11 mouse cellular contexts compared by ENCODE assay signal in the genomic region with DNA sequence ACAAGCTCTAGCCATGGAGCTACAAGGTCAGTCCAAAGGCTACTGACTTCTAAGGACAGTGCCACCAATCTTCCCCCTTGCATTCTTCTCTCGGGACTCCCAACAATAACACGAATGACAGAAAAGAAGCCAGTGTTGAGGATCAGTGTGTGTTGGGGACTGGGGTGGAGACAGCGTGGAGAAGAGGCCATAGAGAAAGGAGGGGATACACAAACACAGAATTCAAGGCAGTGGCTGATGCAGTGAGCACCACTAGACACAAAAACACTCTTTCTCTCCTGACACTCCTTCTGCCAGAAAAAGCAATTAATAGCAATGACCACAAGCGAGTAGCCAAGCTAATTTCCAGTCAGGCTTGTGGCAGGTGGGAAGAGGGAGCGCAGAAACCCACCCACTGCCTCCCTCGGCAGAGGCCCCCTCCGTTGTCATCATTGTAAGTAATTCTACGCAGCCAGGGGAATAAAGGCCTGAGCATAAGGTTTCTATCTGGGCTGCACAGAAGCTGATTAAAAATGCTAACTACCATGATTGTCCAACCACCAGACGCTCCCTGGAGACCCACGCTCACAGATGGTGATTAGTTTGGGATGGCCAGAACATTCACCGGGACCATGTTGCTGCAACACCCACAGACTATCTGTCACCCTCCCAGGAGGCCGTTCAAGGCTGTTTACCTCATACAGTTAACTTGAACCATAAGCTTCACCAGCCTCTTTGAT.
DNase-seq lines count a peak whose midpoint lies in the region; ATAC-seq lines count a peak whose summit lies in the region.
"Had no signal": no experiment of that assay in that cellular context is flagged by ENCODE, and none has a peak within 500 bp of the region (broad histone marks: within the 10 kb centered on the region; RNA-seq: fewer than 3 reads in every experiment).

No protein-coding gene starts in this region.

- H3K27ac ChIP-seq in neural tube, embryonic 15.5 days (replicated peaks): peak overlapping the region; percentile 58; the same call in 1 of the 2 replicates
- H3K27ac ChIP-seq: kidney, postnatal 0 days had no signal

- 11% methylated on average over 12 of the region's 12 CpGs for WGBS in neural tube, embryonic 15.5 days

- H3K36me3 ChIP-seq in neural tube, embryonic 15.5 days: peaks cover 4% of the 10 kb centered on the region; the same call in 1 of the 2 replicates

- peak; percentile 39 to 41 for DNase-seq in cerebellum, postnatal 14 days
- DNase-seq in cerebellum, adult 8-10 months: no peak
- peak; percentile 12 to 23 for DNase-seq in frontal cortex, postnatal 10 days (ENCODE audit: low spot score in 2 of 2)
- peak; percentile 42 to 45 for DNase-seq in layer of hippocampus, postnatal 25 days (ENCODE audit: extremely low spot score in 1 of 2, low spot score in 1 of 2)
- DNase-seq in thymus, postnatal 36 days: no peak
- DNase-seq in gastrocnemius, postnatal 25 days: no peak
- DNase-seq in spleen, adult 12 weeks (ENCODE audit: low spot score): no peak
- DNase-seq: liver, postnatal 0 days; thymus, postnatal 25 days had no signal

- H3K4me1 ChIP-seq in neural tube, embryonic 15.5 days: peaks cover 23% of the 10 kb centered on the region

- no peak overlapping the region for H3K4me3 ChIP-seq in neural tube, embryonic 15.5 days (replicated peaks)

- no peak overlapping the region for H3K4me2 ChIP-seq in neural tube, embryonic 15.5 days

- peak; percentile 31; the same call in 1 of the 2 replicates for ATAC-seq in neural tube, embryonic 15.5 days (ENCODE audit: low FRiP score)
- ATAC-seq: liver, postnatal 0 days had no signal

- H3K27me3 ChIP-seq in neural tube, embryonic 15.5 days (replicated peaks): no peaks in the 10 kb centered on the region

- peaks cover 3% of the 10 kb centered on the region; the same call in 1 of the 2 replicates for H3K9me3 ChIP-seq in neural tube, embryonic 15.5 days (replicated peaks)

- no peak overlapping the region for H3K9ac ChIP-seq in neural tube, embryonic 15.5 days (replicated peaks)
- H3K9ac ChIP-seq: liver, postnatal 0 days had no signal

Comparison
In these comparisons a context has a peak if more than half of its experiments do, and no peak if none do; other contexts are left out.
1. DNase-seq: peak in cerebellum, postnatal 14 days (2 of 2), frontal cortex, postnatal 10 days (2 of 2) and layer of hippocampus, postnatal 25 days (2 of 2); none in cerebellum, adult 8-10 months (single experiment), thymus, postnatal 36 days (0 of 2), gastrocnemius, postnatal 25 days (single experiment) and spleen, adult 12 weeks (single experiment).